Mouse (Mus musculus) liver, adult 2 months (tissue): ENCODE data around the gene Dnajc4.

Experiments
- CTCF ChIP-seq: fragments of 200-500 bp; IDR thresholded peaks from 2 replicates; pipeline ENCODE4 v1.5.1; 2011; ENCODE audit warnings: low read depth, low read length, control low read depth
- POLR2A ChIP-seq: fragments of 200-500 bp; IDR thresholded peaks from 2 replicates; pipeline ENCODE4 v1.6.1; 2011; ENCODE audit warnings: low read length, control low read depth; ENCODE audit not compliant: insufficient read depth; ENCODE audit errors: extremely low read depth

- TF ChIP-seq CTCF (peak; percentile 74), POLR2A (no peak)
Observed at GRCm38 (mm10) chr19:6979486-6980380, 12.6 kb downstream of the Dnajc4 start.
